Mouse (Mus musculus) megakaryocyte, embryonic 14.5 days (primary cell): ENCODE measurements around the gene Vps9d1.
"Not testable (repeated sequence)": the region's sequence is repeated elsewhere in the genome, so short reads cannot be mapped to it uniquely, and the experiment has no call there.

Source experiments
- FLI1 ChIP-seq: IDR thresholded peaks from 2 replicates; pipeline ENCODE4 v1.6.1; 2012; ENCODE audit warnings: low read length, inconsistent platforms, mixed read lengths
- GATA1 ChIP-seq: IDR thresholded peaks from 3 replicates; pipeline ENCODE4 v1.6.1; 2012; ENCODE audit warnings: mixed read lengths, low read length, inconsistent platforms, borderline replicate concordance

DNA sequence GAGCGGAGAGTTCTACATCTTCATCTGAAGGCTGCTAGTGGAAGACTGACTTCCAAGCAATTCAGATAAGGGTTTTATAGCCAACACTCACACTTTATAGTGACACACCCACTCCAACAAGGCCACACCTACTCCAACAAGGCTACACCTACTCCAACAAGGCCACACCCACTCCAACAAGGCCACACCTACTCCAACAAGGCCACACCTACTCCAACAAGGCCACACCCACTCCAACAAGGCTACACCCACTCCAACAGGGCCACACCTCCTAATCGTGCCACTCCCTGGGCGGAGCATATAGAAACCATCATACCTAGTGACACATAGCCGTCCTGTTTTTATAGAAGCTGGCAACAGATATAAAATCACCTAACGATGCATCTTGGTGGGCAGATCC, 57.1 kb downstream of the Vps9d1 start:
- not testable (repeated sequence) for TF ChIP-seq GATA1, FLI1
